Mouse (Mus musculus) thymus, adult 18-20 months (tissue): ENCODE data around the gene Scnn1a.
"Not testable (repeated sequence)": the region's sequence is repeated elsewhere in the genome, so short reads cannot be mapped to it uniquely, and the experiment has no call there.

Source experiments
- DNase-seq, 2 experiments: peaks; one replicate each; pipeline ENCODE4 v3.0.0; 2022; ENCODE audit warnings: mixed read lengths in 2 of 2

Gene Scnn1a

DNA sequence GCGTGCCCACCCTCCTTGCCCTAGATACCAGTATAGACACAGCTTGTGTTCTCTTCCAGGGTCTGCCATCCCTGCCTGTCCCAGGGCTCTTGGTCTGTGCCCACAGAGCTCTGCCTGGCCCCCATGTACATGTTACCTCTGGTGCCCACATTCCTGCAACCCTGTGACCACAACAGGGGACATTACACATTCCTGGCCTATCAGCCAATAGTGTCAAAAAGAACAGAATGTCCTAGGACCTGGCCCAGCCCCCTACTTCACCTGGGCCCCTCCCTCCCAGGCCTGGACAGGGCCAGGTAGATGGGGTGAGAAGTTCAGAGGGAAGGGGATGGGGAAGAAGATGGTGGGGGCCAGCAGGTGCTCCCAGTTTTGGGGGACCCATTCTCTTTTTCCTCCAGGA, at the start of gene Scnn1a:
Gene Scnn1a (plus strand): TSS at position 337 of the 400 bp plus-strand sequence.
- DNase-seq, result no peak

DNA sequence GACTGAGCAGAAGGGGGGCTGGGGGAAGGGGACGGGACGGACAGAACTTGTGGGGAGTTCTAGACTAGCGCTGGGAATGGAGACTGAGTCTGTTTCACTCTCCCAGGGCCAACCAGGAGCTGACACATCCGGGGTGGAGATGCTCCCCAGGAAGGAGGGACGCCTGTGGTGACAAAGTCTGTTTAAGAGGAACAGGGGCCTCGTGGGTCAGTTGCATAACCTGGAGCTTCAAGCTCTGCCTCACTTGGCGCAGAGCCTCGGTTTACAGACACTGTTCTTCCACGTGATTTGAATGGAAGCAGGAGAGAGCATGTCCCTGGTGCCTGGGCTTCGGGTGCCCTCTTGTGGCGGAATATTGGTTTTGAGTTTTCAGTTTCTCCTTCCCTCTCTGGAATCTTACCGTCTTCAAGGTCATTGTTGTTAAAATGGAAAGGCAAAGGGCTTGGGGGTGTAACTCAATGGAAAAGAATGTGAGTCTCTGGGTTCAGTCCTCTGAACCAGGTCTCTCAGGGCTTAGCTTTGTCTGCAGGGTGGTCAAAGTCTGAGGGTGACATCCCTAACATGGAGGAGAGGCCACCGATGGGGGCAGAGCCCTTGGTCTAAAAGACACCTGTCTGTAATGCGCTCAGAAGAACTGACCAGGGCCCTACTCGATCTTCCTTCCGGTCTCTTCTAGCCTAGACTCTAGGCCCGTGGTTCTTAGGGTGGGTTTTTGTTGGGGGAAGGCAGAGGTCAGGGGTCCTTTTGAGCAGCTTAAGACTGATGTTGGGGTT, 48.8 kb upstream of the Scnn1a start:
- DNase-seq, result peak; percentile 67 to 75

DNA sequence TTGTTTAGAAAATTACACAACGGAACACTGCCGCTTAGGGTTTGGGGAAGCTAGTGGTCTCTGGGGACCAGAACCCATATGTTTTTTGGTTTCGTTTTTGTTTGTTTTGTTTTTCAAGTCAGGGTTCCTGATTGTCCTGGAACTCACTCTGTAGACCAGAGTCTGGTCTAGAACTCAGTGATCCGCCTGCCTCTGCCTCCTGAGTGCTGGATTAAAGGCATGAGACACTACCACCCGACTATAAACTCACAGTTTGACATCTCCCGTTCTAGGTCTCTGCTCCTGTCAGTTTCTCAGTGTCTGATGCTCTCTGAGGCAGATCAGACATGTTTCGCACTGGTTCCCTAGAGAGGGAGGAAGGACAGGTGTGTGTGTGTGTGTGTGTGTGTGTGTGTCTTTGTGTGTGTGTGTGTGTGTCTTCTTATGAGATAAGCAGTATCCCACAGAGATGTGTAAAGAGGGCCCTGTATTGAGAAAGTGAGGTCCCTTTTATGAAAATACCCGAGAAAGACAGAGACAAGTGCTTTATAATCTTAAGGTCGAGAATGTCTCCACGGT, 48.2 kb upstream of the Scnn1a start:
- DNase-seq, result no peak

DNA sequence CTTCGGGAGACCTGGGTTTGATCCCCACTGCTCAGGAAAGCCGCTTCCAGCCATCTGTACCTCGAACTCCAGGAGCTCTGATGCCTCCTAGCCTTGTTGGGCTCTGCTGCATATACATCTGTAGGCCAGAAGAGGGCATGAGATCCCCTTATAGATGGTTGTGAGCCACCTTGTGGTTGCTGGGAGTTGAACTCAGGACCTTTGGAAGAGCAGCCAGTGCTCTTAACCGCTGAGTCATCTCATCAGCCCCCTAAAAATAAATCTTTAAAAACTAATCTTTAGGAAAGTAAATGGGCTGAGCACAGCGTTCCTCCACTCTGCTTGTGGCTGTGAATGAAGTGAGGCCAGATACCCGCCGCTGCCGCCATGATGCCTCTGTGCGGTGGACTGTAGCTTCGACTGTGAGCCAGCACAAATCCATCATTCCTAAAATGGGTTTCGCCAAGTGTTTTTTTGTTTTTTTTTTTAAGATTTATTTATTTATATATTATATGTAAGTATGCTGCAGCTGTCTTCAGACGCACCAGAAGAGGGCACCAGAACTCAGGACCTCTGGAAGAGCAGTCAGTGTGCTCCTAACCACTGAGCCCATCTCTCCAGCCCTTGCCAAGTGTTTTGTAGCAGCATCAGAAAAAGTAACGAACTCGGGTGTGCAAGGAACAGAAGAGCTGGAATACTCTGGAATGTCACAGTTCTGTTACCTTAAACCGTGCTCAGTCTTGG, 45.5 kb upstream of the Scnn1a start:
- no peak for DNase-seq

DNA sequence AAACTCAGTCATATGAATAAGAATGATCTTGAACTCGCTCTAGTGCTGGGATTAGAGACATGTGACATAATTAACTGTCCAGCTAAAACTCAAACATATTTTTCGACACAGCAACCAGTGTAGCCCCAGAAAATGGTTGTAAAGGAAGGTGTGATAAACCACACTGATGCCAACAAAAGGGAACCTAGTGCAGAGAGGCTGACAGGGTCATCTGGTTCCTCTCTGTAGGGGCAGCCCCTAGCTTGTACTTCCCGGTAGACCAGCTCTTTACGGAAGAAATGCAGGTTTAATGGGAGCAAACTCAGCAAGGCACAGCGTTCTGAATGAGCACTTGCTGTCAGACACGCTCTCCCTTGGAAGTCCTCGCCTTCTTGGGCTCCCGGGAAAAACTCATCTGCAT, 40.7 kb upstream of the Scnn1a start:
- no peak for DNase-seq

DNA sequence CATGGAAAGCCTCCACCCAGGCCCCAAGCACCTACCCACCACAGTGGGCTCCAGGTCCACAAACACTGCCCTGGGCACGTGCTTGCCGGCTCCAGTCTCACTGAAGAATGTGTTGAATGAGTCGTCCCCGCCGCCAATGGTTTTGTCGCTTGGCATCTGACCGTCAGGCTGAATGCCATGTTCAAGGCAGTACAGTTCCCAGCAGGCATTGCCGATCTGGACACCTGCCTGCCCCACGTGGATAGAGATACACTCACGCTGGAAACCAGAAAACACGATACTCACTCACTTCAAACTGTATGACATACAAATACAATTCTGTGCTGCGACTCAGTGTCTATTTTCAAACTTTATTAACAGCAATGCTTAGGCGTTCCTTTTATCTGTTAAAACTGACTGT, 37.7 kb upstream of the Scnn1a start:
- DNase-seq, result not testable (repeated sequence)

DNA sequence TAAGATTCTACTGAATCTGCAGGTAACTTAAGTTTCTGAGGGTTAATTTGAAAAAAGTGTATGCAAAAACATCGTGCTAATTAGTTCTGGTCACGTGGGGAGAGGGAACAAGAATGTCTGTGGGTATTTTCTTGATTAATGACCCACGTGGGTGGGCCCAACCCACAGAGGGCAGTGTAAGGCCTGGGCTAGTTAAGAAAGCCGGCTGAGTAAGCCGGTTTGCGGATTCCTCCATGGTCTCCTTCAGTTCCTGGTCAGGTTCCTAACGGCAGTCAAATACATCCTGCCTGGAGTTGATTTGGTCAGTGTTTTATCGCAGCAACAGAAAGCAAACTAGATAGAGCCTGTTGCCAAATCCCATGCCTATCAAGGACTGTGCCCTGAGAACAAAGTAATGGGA, 36.2 kb upstream of the Scnn1a start:
- DNase-seq, result no peak

DNA sequence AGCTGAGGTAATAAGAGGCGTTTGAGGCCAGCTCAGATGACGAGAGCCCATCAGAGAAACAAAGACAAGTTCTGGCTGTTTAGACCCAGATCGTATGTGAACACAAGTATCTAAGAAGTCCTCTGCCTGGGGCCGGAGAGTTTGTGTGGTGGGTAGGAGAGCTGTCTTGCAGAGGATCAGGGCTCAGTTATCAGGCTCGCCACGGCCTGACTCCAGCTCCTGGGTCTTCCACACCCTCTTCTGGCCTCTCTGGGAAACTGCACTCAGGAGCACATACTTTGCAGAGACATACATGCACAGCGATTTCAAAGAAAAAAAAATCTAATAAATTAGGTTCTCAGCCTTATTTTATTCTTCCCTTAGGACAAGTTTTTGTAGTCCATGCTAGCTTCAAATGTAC, 35.7 kb upstream of the Scnn1a start:
- no peak for DNase-seq

DNA sequence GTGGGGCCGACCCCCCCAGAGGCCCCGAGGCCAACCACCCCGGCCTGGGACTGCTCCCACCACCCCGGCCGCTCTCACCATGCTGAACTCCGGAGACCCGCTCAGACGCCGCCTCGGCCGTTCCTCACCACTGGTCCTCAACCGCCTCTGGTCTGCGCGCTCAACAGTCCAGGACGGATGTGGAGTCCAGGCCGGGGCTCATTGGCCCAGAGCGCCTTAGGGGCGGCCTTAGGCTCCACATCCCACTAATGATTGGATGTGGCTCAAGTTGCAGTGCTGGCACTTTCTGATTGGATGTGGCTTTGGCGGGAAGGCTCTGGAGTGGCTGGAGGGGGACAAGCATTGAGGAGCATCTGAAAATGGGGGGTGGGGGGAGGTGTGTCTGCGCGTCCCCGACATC, 34.6 kb upstream of the Scnn1a start, which contains the start of gene Tuba3a:
Gene Tuba3a (minus strand): TSS at position 153 of the 400 bp plus-strand sequence.
- no peak for DNase-seq

DNA sequence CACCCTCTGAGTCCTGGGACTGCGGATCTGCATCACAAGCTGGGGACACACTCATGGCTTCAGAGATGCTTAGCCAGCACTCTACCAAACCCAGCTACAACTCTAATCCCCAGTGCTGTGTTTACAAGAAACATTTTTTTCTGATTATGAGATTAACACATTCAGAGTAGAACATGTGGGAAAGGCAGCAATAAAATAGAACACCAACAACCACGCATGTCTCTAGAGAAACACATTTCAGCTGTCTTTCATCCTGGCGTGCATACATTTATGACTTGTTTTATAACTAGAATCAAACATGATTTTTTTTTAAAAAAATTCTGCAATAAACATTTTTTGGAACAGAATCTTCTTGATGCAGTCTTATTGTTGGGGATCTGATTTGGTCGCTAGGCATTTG, 33.5 kb upstream of the Scnn1a start:
- DNase-seq, result no peak

DNA sequence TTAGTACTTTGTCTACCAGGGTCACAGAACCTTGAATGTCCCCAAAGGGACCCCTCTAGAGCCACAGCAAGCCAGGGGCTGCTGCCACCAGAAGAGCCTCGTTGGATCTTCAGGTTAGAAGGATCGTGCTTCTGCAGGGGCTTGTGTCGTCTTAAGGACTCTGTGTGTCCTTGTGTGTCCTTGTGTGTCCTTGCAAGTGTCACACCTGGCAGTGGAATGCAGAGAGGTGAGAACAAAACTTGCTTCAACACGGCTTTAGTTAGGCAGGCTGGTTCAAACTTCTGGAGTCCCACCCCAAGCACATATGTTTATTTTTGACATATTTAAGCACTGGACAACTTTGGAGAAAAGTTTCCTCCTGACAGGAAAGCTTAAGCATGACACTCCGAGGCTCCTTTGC, 31.7 kb upstream of the Scnn1a start:
- no peak for DNase-seq

DNA sequence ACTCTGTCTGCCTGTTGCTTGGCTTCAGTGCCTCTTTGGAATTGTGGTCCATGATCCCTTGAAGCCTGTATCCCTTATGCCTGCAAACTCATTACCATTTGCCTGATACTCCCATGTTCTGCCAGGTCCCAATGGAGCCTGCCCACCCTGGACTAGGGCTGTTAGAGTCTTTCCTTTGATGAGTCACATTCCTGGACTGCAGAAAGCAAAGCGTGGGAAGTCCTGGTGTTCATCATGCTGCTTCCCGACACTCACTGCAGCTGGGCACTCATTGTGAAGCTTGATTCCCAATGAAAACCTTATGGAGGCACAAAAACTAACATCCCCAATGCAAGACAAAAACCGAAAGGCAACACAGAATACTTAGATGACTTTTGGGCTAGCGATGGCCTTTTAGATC, 29.1 kb upstream of the Scnn1a start:
- no peak for DNase-seq

DNA sequence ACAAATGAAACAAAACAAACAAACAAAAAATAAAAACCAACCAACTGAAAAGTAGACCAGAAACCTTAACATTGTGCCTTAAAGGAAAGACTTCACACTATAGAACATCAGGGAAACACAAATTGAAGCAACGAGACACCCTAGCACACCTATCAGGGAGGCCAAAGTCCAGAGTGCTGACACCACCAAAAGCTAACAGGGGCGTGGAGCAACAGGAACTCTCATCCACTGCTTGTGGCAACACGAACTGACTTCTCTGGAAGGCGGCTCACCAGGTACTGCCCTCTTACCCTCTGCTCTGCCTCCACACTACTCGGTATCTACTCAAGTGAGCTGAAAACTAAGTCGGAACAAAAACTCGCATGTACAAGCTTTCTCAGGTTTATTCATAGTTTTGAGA, 28.2 kb upstream of the Scnn1a start:
- no peak for DNase-seq

DNA sequence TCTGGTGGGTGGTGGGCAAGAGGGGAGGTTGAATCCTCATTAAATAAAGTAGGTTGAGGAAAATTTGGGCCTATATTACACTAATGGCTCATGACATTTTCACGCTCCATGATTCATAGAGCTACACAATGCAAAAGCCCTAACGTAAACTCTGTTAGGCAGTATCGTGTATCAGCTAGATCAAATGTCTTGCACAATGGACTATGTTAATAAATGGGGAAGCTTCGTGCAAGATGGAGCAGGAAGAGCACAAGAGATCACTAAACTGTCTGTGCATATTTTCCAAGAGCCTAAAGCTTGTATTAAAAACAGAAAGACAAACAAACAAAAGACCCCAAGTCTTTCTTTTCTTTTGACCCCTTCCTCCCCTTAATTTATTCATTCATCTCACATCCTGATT, 26.4 kb upstream of the Scnn1a start:
- no peak for DNase-seq

DNA sequence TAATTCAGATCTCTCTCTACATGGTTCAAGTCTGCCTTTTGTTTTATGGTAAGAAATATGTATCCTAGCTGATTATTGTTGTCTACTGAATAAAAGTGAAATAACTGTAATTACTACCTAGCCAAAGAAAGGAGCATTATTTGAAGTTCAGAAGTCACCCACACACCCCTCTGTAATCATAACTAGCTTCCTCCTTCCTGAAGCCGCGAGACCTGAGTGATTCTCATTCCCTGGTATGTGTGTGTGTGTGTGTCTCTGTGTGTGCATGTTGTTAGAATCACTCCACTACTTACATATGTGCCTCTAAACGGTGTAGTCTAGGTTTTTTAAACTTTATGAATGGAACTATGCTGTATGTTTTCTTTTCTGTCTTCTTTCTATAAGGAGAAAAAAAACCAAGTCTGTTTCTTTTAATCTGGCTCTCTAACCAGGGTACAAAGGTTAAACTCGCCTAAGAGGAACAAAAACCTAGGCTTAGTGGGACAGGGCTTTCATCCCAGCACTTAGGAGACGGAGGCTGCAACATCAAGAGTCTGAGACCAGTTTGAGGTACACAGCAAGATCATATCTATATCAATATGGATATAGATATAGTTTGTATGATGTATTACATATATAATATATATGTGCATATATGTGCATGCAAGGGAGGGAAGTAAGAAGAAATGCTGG, 23.2 kb upstream of the Scnn1a start:
- DNase-seq, result no peak

DNA sequence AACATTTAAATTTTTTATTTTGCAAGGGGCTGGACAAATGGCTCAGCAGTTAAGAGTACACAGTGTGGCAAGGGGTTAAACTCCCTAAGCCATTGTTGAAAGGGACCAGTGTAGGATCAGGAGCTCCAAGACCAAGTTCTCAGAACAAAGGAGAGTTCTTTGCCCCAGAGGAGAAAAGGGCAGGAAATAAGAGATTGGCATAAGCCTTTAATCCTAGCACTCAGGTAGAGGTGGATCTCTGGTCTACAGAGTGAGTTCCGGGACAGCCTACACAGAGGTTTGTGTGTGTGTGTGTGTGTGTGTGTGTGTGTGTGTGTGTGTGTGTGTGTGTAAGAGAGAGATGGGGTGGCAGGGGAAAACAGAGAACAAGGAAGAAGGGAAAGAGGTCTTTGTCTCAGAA, 19.5 kb upstream of the Scnn1a start:
- no peak for DNase-seq

DNA sequence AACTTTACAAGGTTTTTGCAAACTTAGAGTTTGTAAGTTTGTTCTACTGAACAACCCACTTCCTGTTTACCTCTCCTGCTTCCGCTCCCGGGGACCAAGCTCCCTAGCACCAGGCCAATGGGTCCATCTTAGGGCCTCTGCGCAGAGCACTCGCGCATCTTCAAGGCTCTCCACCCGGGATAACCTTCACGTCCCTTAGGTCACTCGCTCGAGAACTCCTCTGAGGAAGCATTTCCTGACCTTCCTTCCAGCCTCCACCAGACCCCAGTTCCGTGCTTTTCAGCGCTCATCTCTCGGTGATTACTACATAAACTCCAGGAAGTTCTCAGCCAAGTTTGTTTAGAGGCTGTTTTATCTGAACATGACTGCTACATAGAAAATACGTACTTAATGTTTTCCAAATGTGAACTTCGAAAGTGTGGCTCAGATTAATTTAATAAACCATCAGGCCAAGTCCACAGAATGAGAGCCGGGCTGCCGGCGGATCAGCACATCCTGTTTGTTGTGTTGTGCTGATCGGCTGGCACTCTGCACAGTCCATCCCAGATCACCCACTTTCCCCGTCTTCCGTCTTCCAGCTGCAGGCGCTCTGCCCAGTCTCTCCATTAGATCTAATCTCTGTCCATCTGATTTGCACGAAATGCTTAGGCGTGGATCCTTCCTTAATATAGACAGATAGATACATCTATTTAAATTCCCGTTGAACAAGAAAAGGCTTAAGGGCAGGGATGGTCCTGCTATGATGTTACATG, 18.1 kb upstream of the Scnn1a start:
- DNase-seq, result no peak

DNA sequence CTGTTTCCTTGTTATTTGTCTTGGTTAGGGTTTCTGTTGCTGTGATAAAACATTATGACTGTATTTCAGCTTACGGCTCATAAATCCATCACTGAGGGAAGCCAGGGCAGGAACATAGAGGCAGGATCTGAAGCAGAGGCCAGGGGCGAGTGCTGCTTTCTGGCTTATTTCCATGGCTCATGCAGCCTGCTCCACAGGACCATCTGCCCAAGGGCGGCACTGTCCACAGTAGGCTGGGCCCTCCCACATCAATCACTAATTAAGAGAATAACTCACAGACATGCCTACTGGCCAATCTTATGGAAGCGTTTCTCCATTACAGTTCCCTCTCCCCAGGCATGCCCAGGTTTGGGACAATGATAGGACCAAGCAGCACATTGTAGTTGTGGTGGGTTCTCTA, 17.2 kb upstream of the Scnn1a start:
- no peak for DNase-seq

DNA sequence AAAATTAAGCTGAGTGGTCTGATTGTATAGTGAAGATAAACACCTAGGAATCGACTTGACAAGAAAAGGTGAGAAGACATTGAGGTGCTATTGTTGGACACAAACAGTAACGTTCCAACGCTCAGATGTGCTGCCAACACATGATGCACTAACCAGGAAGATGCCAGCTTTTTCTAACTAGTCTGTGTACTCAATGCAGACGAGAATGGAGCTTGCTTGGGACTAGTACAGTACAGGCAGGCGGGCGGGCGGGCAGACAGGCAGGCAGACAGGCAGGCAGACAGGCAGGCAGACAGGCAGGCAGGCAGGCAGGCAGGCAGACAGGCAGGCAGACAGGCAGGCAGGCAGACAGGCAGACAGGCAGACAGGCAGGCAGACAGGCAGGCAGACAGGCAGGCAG, 16.1 kb upstream of the Scnn1a start:
- not testable (repeated sequence) for DNase-seq

DNA sequence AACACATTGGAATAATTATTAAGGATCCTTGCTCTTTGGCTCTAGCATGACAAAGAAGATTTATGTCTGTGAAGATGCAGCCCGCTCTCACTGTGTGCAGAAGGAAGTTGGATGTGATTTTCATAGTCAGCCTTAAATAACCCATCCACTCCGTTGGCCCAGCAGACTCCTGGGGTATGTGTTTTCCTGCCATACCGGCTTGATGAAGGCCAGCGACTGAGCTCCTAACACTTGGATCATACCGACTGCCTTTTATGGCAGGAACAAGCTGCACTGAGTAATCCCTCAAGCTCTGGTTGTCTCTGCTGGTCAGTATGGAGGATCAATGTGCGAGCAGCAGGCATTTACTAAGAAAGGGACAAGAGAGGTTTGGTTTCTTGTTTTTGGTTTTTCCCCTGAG, 15.0 kb upstream of the Scnn1a start:
- no peak for DNase-seq

DNA sequence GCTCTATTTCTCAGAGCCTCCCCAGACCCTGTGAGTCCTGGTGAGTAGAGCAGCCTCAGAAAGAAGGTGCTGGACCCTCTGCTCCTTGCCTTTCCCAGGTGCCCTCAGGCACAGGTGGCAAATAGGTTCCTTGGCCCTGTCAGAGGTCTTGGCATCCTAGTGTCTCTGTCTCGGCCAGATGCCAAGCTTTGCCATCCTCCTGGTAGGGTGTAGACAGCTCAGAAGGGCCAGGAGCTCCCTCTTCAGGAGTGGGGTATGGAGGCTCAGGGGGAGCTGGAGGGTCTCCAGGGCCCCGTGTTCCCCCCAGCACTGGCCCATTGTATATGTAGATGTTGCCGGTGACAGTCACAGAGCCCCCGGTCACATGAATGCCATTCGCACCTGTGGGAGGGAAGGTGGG, 13.4 kb upstream of the Scnn1a start:
- no peak for DNase-seq

DNA sequence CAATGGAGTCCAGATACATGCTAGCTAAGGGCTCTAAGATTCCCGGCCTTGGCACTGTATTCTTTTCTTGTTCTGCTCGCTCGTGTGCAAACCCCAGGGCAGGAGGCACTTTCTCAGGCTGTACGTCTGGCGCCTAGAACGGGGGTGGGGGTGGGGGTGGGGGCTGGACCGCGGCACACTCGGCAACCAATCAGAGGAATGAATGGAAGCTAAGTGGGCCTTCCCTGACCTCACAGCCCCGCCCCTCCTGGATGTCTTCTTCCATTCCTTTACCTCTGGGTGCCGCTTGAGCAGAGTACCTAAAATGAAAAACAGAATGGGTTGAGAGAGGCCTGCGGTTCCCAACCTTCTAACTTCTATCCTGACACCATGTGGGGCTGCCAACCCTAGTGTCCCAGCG, 11.5 kb upstream of the Scnn1a start:
- DNase-seq, result no peak

DNA sequence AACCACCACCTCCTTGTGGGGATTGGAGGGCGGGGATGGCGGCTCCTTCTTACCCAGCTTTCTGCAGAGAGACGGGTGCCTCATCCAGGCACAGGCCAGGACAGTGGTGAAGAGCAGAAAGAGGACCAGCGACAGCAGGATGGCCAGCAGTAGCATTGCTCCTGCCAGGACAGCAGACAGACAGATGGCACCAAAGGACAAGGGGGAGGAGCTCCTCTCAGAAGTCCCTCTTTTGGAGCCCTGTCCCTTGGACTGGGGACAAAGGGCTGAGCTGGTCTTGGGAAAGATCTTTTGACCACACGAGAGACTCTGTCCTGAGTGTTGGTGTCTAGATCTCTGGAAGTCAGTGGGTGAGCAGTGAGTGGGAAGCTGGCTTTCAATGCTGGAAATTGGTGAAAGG, 11.1 kb upstream of the Scnn1a start:
- no peak for DNase-seq
